Mouse (Mus musculus) frontal cortex, postnatal 25 days (tissue): ENCODE results near the gene Tbc1d19.

Experiments used
- DNase-seq, 2 experiments: peaks; one replicate each; pipeline ENCODE4 v3.0.0; 2022; ENCODE audit warnings: low spot score in 2 of 2

The Tbc1d19 gene

GRCm38 (mm10) chr5:53953216-53953615 lies 143.8 kb downstream of the Tbc1d19 start:
- no peak for DNase-seq
